Comparison of ENCODE assay signal across 8 mouse cellular contexts in genomic region chr4:70265248-70265647, GRCm38 (mm10).
DNase-seq lines count a peak whose midpoint lies in the region; ATAC-seq and TF ChIP-seq lines count a peak whose summit lies in the region.

No protein-coding gene starts in this region.

- H3K4me2 ChIP-seq in forebrain, embryonic 16.5 days (ENCODE audit: low read length): no peak overlapping the region

- H3K4me3 ChIP-seq in bone marrow macrophage, adult 2 months (ENCODE audit: insufficient read depth, low read length): no peak overlapping the region
- H3K4me3 ChIP-seq in forebrain, embryonic 16.5 days (replicated peaks; ENCODE audit: low read length): no peak overlapping the region
- no peak overlapping the region for H3K4me3 ChIP-seq in midbrain, embryonic 10.5 days

- no peaks in the 10 kb centered on the region; the same call in 1 of the 2 replicates for H3K36me3 ChIP-seq in forebrain, embryonic 16.5 days (ENCODE audit: control insufficient read depth, insufficient read depth)
- H3K36me3 ChIP-seq in midbrain, embryonic 10.5 days: peaks cover 83% of the 10 kb centered on the region
- 0 out of 2 replicates have a peak, but pooled peaks cover 2% of the 10 kb centered on the region for H3K36me3 ChIP-seq in splenic B cell, adult 2 months (ENCODE audit: control insufficient read depth, insufficient read depth, low read length, poor library complexity, severe bottlenecking)

- ATAC-seq in CD4-positive, CD25-positive, alpha-beta regulatory T cell, adult 4 months: peak; percentile 82
- ATAC-seq in forebrain, embryonic 16.5 days: peak; percentile 39; the same call in 1 of the 2 replicates

- TF ChIP-seq CTCF in bone marrow macrophage, adult 2 months (IDR thresholded peaks at IDR 0.05; ENCODE audit: low read depth, low read length): peak; percentile 55

- H3K4me1 ChIP-seq in bone marrow macrophage, adult 2 months (ENCODE audit: control insufficient read depth, insufficient read depth, low read length): no peaks in the 10 kb centered on the region
- peaks cover 3% of the 10 kb centered on the region for H3K4me1 ChIP-seq in forebrain, embryonic 16.5 days (replicated peaks; ENCODE audit: control insufficient read depth, insufficient read depth, low read length)
- no peaks in the 10 kb centered on the region for H3K4me1 ChIP-seq in midbrain, embryonic 10.5 days

- H3K27me3 ChIP-seq in forebrain, embryonic 16.5 days (replicated peaks; ENCODE audit: control insufficient read depth, insufficient read depth, low read length): no peaks in the 10 kb centered on the region
- no peaks in the 10 kb centered on the region for H3K27me3 ChIP-seq in midbrain, embryonic 10.5 days (ENCODE audit: low read depth, poor library complexity, severe bottlenecking)
- H3K27me3 ChIP-seq in splenic B cell, adult 2 months (ENCODE audit: control insufficient read depth, insufficient read depth, low read length, poor library complexity, severe bottlenecking): no peaks in the 10 kb centered on the region

- WGBS in forebrain, embryonic 16.5 days: 67% methylated on average over 6 of the region's 6 CpGs
- 69% methylated on average over 6 of the region's 6 CpGs for WGBS in midbrain, embryonic 10.5 days

- no peak for TF ChIP-seq POLR2A in bone marrow macrophage, adult 2 months (IDR thresholded peaks at IDR 0.05; ENCODE audit: borderline replicate concordance, low read depth, low read length)

- DNase-seq in gastrocnemius, adult 18-20 months (ENCODE audit: low spot score): peak; percentile 24
- no peak for DNase-seq in gastrocnemius, postnatal 25 days
- DNase-seq in kidney, postnatal 25 days: peak; percentile 53 to 55
- DNase-seq in midbrain, embryonic 10.5 days (ENCODE audit: low spot score): peak; percentile 39
- peak; percentile 64 for DNase-seq in splenic B cell, adult 2 months (ENCODE audit: low read depth, low spot score)

- no peak overlapping the region for H3K9ac ChIP-seq in forebrain, embryonic 16.5 days (replicated peaks; ENCODE audit: low read depth, low read length)

- H3K27ac ChIP-seq in bone marrow macrophage, adult 2 months (ENCODE audit: insufficient read depth, low read depth, low read length): no peak overlapping the region
- H3K27ac ChIP-seq in forebrain, embryonic 16.5 days (ENCODE audit: low read length): no peak overlapping the region
- H3K27ac ChIP-seq in midbrain, embryonic 10.5 days (replicated peaks): no peak overlapping the region

- H3K9me3 ChIP-seq in forebrain, embryonic 16.5 days (ENCODE audit: control insufficient read depth, low read length): no peaks in the 10 kb centered on the region
- H3K9me3 ChIP-seq in midbrain, embryonic 10.5 days (replicated peaks): no peaks in the 10 kb centered on the region
